Mouse (Mus musculus): Measurements from ENCODE around the gene Tomm6.

DNA sequence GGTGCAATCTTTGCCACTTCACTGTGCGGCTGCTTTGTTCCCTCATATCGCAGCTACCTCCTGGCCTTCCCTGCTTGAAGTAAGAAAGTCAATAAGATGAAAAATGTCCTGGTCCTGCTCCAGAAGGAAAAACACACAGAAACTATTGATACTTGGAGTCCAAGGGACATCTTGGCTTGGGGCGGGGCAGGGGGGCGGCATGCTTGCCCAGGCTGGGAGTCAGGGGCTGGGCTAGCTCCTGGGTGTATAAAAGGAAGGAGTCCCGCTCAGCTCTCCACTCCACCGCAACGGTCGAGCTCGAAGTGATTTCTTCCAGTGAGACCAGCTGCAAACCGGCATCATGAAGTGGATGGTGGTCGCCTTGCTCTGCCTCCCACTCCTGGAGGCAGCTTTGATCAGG, 38.4 kb upstream of the Tomm6 start, which contains the start of gene Pgc:
- TF ChIP-seq POLR2A (IDR thresholded peaks at IDR 0.05; ENCODE audit: insufficient read depth, low read length), result no peak
- no peak for TF ChIP-seq CTCF (IDR thresholded peaks at IDR 0.05; ENCODE audit: low read depth, low read length)

Data from ES-Bruce4 (cell line).